Mouse (Mus musculus): Measurements from ENCODE around the gene Arhgdib.
A peak's percentile ranks its signal among the peaks of the same experiment; 100 is the strongest.
"Not testable (repeated sequence)": the region's sequence is repeated elsewhere in the genome, so short reads cannot be mapped to it uniquely, and the experiment has no call there.

The Arhgdib gene

GRCm38 (mm10) chr6:136941051-136942021 lies at the start of gene Arhgdib:
Gene Arhgdib, minus strand, starts transcription at chr6:136941899.
- no peak for DNase-seq (ENCODE audit: low read depth, low spot score)

- DNase-seq (ENCODE audit: low read depth, low spot score): no peak
Observed at GRCm38 (mm10) chr6:136990557-136990956, 48.9 kb upstream of the Arhgdib start.

GRCm38 (mm10) chr6:136989824-136990497 lies 48.3 kb upstream of the Arhgdib start:
- no peak for DNase-seq (ENCODE audit: low read depth, low spot score)

GRCm38 (mm10) chr6:136988536-136989060 lies 46.9 kb upstream of the Arhgdib start:
- no peak for DNase-seq (ENCODE audit: low read depth, low spot score)

GRCm38 (mm10) chr6:136986718-136987117 lies 45.0 kb upstream of the Arhgdib start:
- DNase-seq (ENCODE audit: low read depth, low spot score): no peak

GRCm38 (mm10) chr6:136986019-136986418 lies 44.3 kb upstream of the Arhgdib start:
- no peak for DNase-seq (ENCODE audit: low read depth, low spot score)

- DNase-seq (ENCODE audit: low read depth, low spot score): no peak
Observed at GRCm38 (mm10) chr6:136983201-136983600, 41.5 kb upstream of the Arhgdib start.

- no peak for DNase-seq (ENCODE audit: low read depth, low spot score)
Observed at GRCm38 (mm10) chr6:136982581-136982980, 40.9 kb upstream of the Arhgdib start.

- peak; percentile 13 for DNase-seq (ENCODE audit: low read depth, low spot score)
Observed at GRCm38 (mm10) chr6:136980331-136980746, 38.6 kb upstream of the Arhgdib start.

- no peak for DNase-seq (ENCODE audit: low read depth, low spot score)
Observed at GRCm38 (mm10) chr6:136979274-136980082, 37.8 kb upstream of the Arhgdib start.

GRCm38 (mm10) chr6:136968877-136969276 lies 27.2 kb upstream of the Arhgdib start:
- not testable (repeated sequence) for DNase-seq (ENCODE audit: low read depth, low spot score)

- no peak for DNase-seq (ENCODE audit: low read depth, low spot score)
Observed at GRCm38 (mm10) chr6:136967466-136967865, 25.8 kb upstream of the Arhgdib start.

- DNase-seq (ENCODE audit: low read depth, low spot score): no peak
Observed at GRCm38 (mm10) chr6:136965912-136966311, 24.2 kb upstream of the Arhgdib start.

- DNase-seq (ENCODE audit: low read depth, low spot score): no peak
Observed at GRCm38 (mm10) chr6:136964609-136965510, 23.2 kb upstream of the Arhgdib start.

- no peak for DNase-seq (ENCODE audit: low read depth, low spot score)
Observed at GRCm38 (mm10) chr6:136962957-136963356, 21.3 kb upstream of the Arhgdib start.

- no peak for DNase-seq (ENCODE audit: low read depth, low spot score)
Observed at GRCm38 (mm10) chr6:136959131-136959530, 17.4 kb upstream of the Arhgdib start.

GRCm38 (mm10) chr6:136957062-136957461 lies 15.4 kb upstream of the Arhgdib start:
- no peak for DNase-seq (ENCODE audit: low read depth, low spot score)

GRCm38 (mm10) chr6:136955240-136955639 lies 13.5 kb upstream of the Arhgdib start:
- no peak for DNase-seq (ENCODE audit: low read depth, low spot score)

GRCm38 (mm10) chr6:136954715-136955114 lies 13.0 kb upstream of the Arhgdib start:
- no peak for DNase-seq (ENCODE audit: low read depth, low spot score)

- DNase-seq (ENCODE audit: low read depth, low spot score): no peak
Observed at GRCm38 (mm10) chr6:136954192-136954591, 12.5 kb upstream of the Arhgdib start.

Data from c-Kit-negative CD71-positive TER-119-positive erythroid progenitor cells, embryonic 14.5 days (primary cell).